Mouse (Mus musculus): ENCODE measurements around the gene Tmem170b. TPM values are rescaled to one million over a fixed set of nuclear protein-coding genes. Genes with fewer than 3 reads are reported as not detected.

Gene Tmem170b
- polyA plus RNA-seq, 1 experiment: 20.4 TPM

- TF ChIP-seq CTCF (IDR thresholded peaks at IDR 0.05; ENCODE audit: borderline replicate concordance, extremely low read depth, insufficient read depth, insufficient read length): no peak
- TF ChIP-seq POLR2A (IDR thresholded peaks at IDR 0.05; ENCODE audit: borderline replicate concordance, extremely low read depth, insufficient read depth, insufficient read length, poor library complexity, severe bottlenecking): no peak
- DNase-seq (ENCODE audit: low read depth): no peak
Measured at GRCm38 (mm10) chr13:41584358-41584680, 21.4 kb upstream of the Tmem170b start.

DNA sequence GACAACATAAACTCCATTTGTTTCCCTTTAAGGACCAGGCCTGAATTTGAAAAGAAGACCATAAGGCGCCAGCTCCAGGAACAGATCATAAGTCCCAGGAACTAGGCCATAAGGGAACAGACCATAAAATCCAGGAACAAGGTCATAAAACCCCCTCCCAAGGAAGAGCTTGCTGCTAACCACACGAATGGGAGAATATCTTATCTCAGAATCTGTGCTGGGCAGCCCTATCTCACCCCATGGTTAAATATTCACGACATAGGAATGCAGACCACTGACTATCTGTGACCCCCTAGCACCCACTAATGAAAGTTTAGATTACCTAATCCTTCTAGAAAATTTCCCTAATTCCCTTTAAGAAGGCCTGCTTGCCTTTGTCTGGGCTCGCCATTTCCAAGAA lies 20.8 kb upstream of the Tmem170b start:
- no peak for DNase-seq (ENCODE audit: low read depth)
- no peak for TF ChIP-seq CTCF (IDR thresholded peaks at IDR 0.05; ENCODE audit: borderline replicate concordance, extremely low read depth, insufficient read depth, insufficient read length)

DNA sequence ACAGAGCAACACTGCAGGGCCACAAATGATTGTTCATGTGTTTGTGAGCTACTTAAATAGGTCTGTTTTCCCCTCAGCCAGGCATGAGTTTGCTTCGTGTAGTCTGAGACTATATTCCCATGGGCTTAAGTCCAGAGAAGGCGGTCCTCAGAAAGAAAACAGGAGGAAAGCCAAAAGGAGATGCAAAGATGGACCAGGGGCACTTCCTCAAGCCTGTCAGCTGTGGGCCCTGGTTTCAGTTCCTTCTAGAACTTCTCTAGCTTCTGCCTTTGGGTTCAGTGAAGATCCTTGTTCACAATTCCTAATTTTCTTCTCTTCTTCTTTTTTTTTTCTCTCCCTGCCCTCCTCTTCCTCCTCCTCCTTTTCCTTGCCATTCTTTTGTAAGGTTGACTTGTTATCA lies 9.0 kb upstream of the Tmem170b start:
- DNase-seq (ENCODE audit: low read depth): no peak
- TF ChIP-seq CTCF (IDR thresholded peaks at IDR 0.05; ENCODE audit: borderline replicate concordance, extremely low read depth, insufficient read depth, insufficient read length) (no peak), POLR2A (IDR thresholded peaks at IDR 0.05; ENCODE audit: borderline replicate concordance, extremely low read depth, insufficient read depth, insufficient read length, poor library complexity, severe bottlenecking) (no peak)

- TF ChIP-seq CTCF (IDR thresholded peaks at IDR 0.05; ENCODE audit: borderline replicate concordance, extremely low read depth, insufficient read depth, insufficient read length): no peak
- no peak for TF ChIP-seq POLR2A (IDR thresholded peaks at IDR 0.05; ENCODE audit: borderline replicate concordance, extremely low read depth, insufficient read depth, insufficient read length, poor library complexity, severe bottlenecking)
- no peak for DNase-seq (ENCODE audit: low read depth)
Measured at GRCm38 (mm10) chr13:41599977-41600376, 5.7 kb upstream of the Tmem170b start.

- DNase-seq (ENCODE audit: low read depth): no peak
- no peak for TF ChIP-seq POLR2A (IDR thresholded peaks at IDR 0.05; ENCODE audit: borderline replicate concordance, extremely low read depth, insufficient read depth, insufficient read length, poor library complexity, severe bottlenecking)
- no peak for TF ChIP-seq CTCF (IDR thresholded peaks at IDR 0.05; ENCODE audit: borderline replicate concordance, extremely low read depth, insufficient read depth, insufficient read length)
Measured at GRCm38 (mm10) chr13:41601056-41601455, 4.7 kb upstream of the Tmem170b start.

DNA sequence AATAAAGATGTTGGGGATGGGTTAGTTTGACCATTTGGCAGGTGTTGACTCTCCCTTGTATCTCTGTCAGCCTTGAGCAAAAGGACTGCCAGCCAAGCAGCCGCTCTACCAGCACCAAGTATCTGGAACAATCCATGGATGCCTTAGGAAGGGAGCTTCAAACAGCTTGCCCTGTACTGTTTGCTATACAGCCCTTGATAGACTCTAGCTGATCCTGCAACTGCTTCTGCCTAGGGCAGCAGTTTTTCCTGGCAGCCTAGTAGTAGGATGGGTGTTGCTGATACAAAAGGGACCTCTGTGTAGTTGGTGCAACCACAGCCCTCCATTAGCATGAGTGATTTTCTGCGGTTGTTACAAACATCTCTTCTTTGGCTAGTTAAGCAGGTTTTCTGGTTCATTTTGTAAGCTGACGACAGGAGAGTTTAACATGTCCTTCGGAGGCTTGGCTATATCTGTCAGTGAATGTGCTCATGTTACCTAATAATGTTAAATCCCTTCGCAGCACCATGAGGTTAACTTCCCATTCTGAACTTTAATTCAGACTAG lies 1.7 kb upstream of the Tmem170b start:
- no peak for DNase-seq (ENCODE audit: low read depth)
- no peak for TF ChIP-seq POLR2A (IDR thresholded peaks at IDR 0.05; ENCODE audit: borderline replicate concordance, extremely low read depth, insufficient read depth, insufficient read length, poor library complexity, severe bottlenecking)
- TF ChIP-seq CTCF (IDR thresholded peaks at IDR 0.05; ENCODE audit: borderline replicate concordance, extremely low read depth, insufficient read depth, insufficient read length): no peak

- peak; percentile 70 for DNase-seq (ENCODE audit: low read depth)
- TF ChIP-seq CTCF (IDR thresholded peaks at IDR 0.05; ENCODE audit: borderline replicate concordance, extremely low read depth, insufficient read depth, insufficient read length): no peak
- TF ChIP-seq POLR2A (IDR thresholded peaks at IDR 0.05; ENCODE audit: borderline replicate concordance, extremely low read depth, insufficient read depth, insufficient read length, poor library complexity, severe bottlenecking): peak; percentile 28; the same call in 1 of the 2 replicates
Measured at GRCm38 (mm10) chr13:41606081-41607000, 634 bp downstream of the Tmem170b start.

DNA sequence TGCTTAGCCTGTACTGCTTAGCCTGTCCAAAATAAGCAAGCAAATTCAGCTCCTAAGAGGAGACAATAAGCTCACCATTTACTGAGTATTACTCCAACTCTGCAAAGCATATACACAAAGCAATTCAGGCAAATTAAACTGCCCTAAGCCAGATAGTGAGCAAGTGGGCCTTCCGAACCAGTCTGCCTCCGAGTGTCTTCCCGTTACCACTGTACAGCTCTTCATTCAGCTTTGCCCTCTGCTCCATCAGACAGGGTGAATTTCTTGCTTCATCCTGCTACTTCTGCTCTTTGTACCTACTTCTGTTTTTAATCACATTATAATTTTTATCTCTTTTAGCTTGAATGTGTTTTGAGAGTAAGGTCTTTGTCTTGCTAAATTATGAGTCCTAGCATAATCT lies 1.9 kb downstream of the Tmem170b start:
- DNase-seq (ENCODE audit: low read depth): peak; percentile 25

GRCm38 (mm10) chr13:41608559-41608958 lies 2.9 kb downstream of the Tmem170b start:
- DNase-seq (ENCODE audit: low read depth): no peak

More for the DNA sequence above, 1.9 kb downstream of the Tmem170b start:
- no peak for TF ChIP-seq CTCF (IDR thresholded peaks at IDR 0.05; ENCODE audit: borderline replicate concordance, extremely low read depth, insufficient read depth, insufficient read length)
- no peak for TF ChIP-seq POLR2A (IDR thresholded peaks at IDR 0.05; ENCODE audit: borderline replicate concordance, extremely low read depth, insufficient read depth, insufficient read length, poor library complexity, severe bottlenecking)

GRCm38 (mm10) chr13:41611046-41611445 lies 5.3 kb downstream of the Tmem170b start:
- no peak for TF ChIP-seq POLR2A (IDR thresholded peaks at IDR 0.05; ENCODE audit: borderline replicate concordance, extremely low read depth, insufficient read depth, insufficient read length, poor library complexity, severe bottlenecking)
- no peak for TF ChIP-seq CTCF (IDR thresholded peaks at IDR 0.05; ENCODE audit: borderline replicate concordance, extremely low read depth, insufficient read depth, insufficient read length)
- no peak for DNase-seq (ENCODE audit: low read depth)

More at GRCm38 (mm10) chr13:41608559-41608958, 2.9 kb downstream of the Tmem170b start:
- TF ChIP-seq CTCF (IDR thresholded peaks at IDR 0.05; ENCODE audit: borderline replicate concordance, extremely low read depth, insufficient read depth, insufficient read length): no peak
- no peak for TF ChIP-seq POLR2A (IDR thresholded peaks at IDR 0.05; ENCODE audit: borderline replicate concordance, extremely low read depth, insufficient read depth, insufficient read length, poor library complexity, severe bottlenecking)

DNA sequence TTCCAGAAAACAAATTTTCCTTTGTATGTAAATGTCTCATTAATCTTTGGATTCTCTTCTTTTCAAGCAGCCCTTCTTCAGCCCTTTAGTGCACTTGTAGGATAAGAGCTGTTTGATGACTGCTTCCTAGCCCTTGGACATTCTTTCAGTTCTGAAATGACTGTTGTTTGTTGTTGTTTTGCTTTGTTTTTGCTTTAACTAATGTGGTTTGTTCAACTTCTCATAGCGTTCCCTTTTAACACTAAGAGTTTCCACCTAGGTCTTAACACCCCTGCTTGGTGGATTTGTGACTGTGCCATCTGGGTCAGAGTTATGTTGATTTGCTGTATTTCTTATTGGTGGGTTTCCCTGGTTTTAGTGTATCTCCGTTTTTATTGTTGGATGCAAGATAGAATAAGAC lies 8.8 kb downstream of the Tmem170b start:
- TF ChIP-seq POLR2A (IDR thresholded peaks at IDR 0.05; ENCODE audit: borderline replicate concordance, extremely low read depth, insufficient read depth, insufficient read length, poor library complexity, severe bottlenecking) (no peak), CTCF (IDR thresholded peaks at IDR 0.05; ENCODE audit: borderline replicate concordance, extremely low read depth, insufficient read depth, insufficient read length) (no peak)
- DNase-seq (ENCODE audit: low read depth): no peak

DNA sequence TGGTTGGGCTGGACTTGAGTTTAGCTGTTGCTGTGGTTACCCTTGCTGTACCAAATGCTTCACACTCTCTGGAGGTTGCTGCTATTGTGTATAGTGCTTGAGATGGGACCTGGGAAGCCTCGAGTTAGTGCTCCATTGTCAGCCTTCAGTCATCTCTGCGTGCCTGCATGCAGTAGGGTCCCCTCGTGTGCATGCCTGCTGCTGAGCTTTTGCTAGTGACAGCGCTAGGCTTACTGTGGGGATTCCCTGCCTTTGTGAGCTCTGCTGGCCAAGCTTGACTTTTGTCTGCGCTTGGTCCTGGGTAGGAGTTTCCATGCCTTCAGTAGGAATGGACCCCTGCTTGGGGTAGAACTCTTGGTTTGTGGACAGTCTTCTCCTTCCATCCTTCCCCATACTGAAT lies 9.3 kb downstream of the Tmem170b start:
- no peak for DNase-seq (ENCODE audit: low read depth)
- no peak for TF ChIP-seq CTCF (IDR thresholded peaks at IDR 0.05; ENCODE audit: borderline replicate concordance, extremely low read depth, insufficient read depth, insufficient read length)
- TF ChIP-seq POLR2A (IDR thresholded peaks at IDR 0.05; ENCODE audit: borderline replicate concordance, extremely low read depth, insufficient read depth, insufficient read length, poor library complexity, severe bottlenecking): no peak
